Mouse (Mus musculus): ENCODE measurements around the gene Ndufb5.

- TF ChIP-seq POLR2A (IDR thresholded peaks at IDR 0.05; ENCODE audit: insufficient read length, low read depth): no peak
- no peak for TF ChIP-seq E2F4 (IDR thresholded peaks at IDR 0.05; ENCODE audit: insufficient read depth)
- TF ChIP-seq CEBPB (IDR thresholded peaks at IDR 0.05; ENCODE audit: insufficient read depth, poor library complexity, severe bottlenecking): no peak
- TF ChIP-seq TCF3 (IDR thresholded peaks at IDR 0.05; ENCODE audit: insufficient read length, low read depth): no peak
- TF ChIP-seq TCF12 (IDR thresholded peaks at IDR 0.05; ENCODE audit: insufficient read depth, poor library complexity, severe bottlenecking): no peak
- no peak for TF ChIP-seq MYOD1 (IDR thresholded peaks at IDR 0.05; ENCODE audit: control insufficient read depth in 1 of 3, insufficient read length in 2 of 3, low read depth in 2 of 3)
Observed at GRCm38 (mm10) chr3:32718271-32718670, 18.5 kb upstream of the Ndufb5 start.
